Mouse (Mus musculus) stomach, postnatal 0 days (tissue): Measurements from ENCODE around the gene Tmem265. TPM values are rescaled to one million over a fixed set of nuclear protein-coding genes. Genes with fewer than 3 reads are reported as not detected.

Experiments
- ATAC-seq: fragments of 200-750 bp; cut with Nextera tagmentation; 2 replicates; pipeline ENCODE4 v1.8.0; 2017; ENCODE audit not compliant: low FRiP score, low TSS enrichment
- DNase-seq: peaks from one replicate; pipeline ENCODE4 v3.0.0-alpha.2; 2016; ENCODE audit warnings: low spot score
- H3K27ac ChIP-seq: fragments of 300-500 bp; sonication (generic); replicated peaks from 2 replicates; pipeline ENCODE4 v1.5.1; 2014; ENCODE audit warnings: mild to moderate bottlenecking, control low read depth
- H3K27me3 ChIP-seq: fragments of 300-500 bp; sonication (generic); 2 replicates; pipeline ENCODE4 v1.6.1; 2014; ENCODE audit warnings: low read length; ENCODE audit not compliant: control insufficient read depth, insufficient read depth
- H3K36me3 ChIP-seq: fragments of 300-500 bp; sonication (generic); 2 replicates; pipeline ENCODE4 v1.6.1; 2014; ENCODE audit warnings: low read length, mixed read lengths; ENCODE audit not compliant: control insufficient read depth, insufficient read depth
- H3K4me1 ChIP-seq: fragments of 300-500 bp; sonication (generic); replicated peaks from 2 replicates; pipeline ENCODE4 v1.6.1; 2014; ENCODE audit warnings: antibody characterized with exemption; ENCODE audit not compliant: control insufficient read depth, insufficient read depth
- H3K4me2 ChIP-seq: fragments of 300-500 bp; sonication (generic); replicated peaks from 2 replicates; pipeline ENCODE4 v1.6.1; 2014; ENCODE audit warnings: low read depth, mild to moderate bottlenecking, control low read depth, moderate library complexity
- H3K4me3 ChIP-seq: fragments of 300-500 bp; sonication (generic); 2 replicates; pipeline ENCODE4 v1.5.1; 2014; ENCODE audit warnings: low read depth, low read length, control low read depth
- H3K9ac ChIP-seq: fragments of 300-500 bp; sonication (generic); 2 replicates; pipeline ENCODE4 v1.6.1; 2014; ENCODE audit warnings: mild to moderate bottlenecking, low read length, control low read depth, mixed read lengths
- H3K9me3 ChIP-seq: fragments of 300-500 bp; sonication (generic); 2 replicates; pipeline ENCODE4 v1.6.1; 2016; ENCODE audit warnings: low read length; ENCODE audit not compliant: control insufficient read depth
- CTCF ChIP-seq: IDR thresholded peaks from 2 replicates; pipeline ENCODE4 v1.5.1; 2016; ENCODE audit warnings: antibody characterized with exemption, low read depth, mild to moderate bottlenecking, moderate library complexity
- EP300 ChIP-seq: optimal IDR thresholded peaks from 2 replicates; pipeline ENCODE3; 2016; ENCODE audit warnings: antibody characterized with exemption
- WGBS: fragments of 180-500 bp; shearing (Covaris S2); extraction: QIAGEN DNeasy Blood & Tissue Kit; methylation state at CpG from one replicate; pipeline ENCODE4 v1.1.7; 2014; 5-methylcytosine and 5-hydroxymethylcytosine counted together
- polyA plus RNA-seq: library from polyadenylated mRNA; unstranded; fragments of >200 nt; fragmentation: Nextera tagmentation; extraction: Ambion mirVana; gene quantifications from 2 replicates; pipeline ENCODE4 v1.2.1, GENCODE M21; 2015

The Tmem265 gene
- polyA plus RNA-seq, 1 experiment from 2014 or later, result 24.3 TPM

GRCm38 (mm10) chr7:127586149-127586548, 25.0 kb downstream of the Tmem265 start:
- Histone ChIP-seq H3K4me2 (no peak overlapping the region), H3K27me3 (no peaks in the 10 kb centered on the region), H3K9me3 (no peaks in the 10 kb centered on the region), H3K9ac (no peak overlapping the region), H3K36me3 (peaks cover 16% of the 10 kb centered on the region), H3K4me3 (no peak overlapping the region), H3K27ac (no peak overlapping the region), H3K4me1 (no peaks in the 10 kb centered on the region)
- 98% methylated on average over 6 of the region's 6 CpGs for WGBS
- ATAC-seq (no peak), DNase-seq (no peak)
- no peak for TF ChIP-seq EP300
- TF ChIP-seq CTCF, result no peak

- Histone ChIP-seq H3K36me3 (peaks cover 23% of the 10 kb centered on the region), H3K9ac (no peak overlapping the region), H3K4me2 (peak overlapping the region; percentile 71; the same call in 1 of the 2 replicates), H3K4me1 (no peaks in the 10 kb centered on the region), H3K9me3 (no peaks in the 10 kb centered on the region), H3K27me3 (no peaks in the 10 kb centered on the region), H3K27ac (no peak overlapping the region), H3K4me3 (no peak overlapping the region)
- ATAC-seq (no peak), DNase-seq (no peak)
- WGBS, result 46% methylated on average over 5 of the region's 5 CpGs
- no peak for TF ChIP-seq EP300
- TF ChIP-seq CTCF, result no peak
Observed at GRCm38 (mm10) chr7:127587196-127587595, 26.0 kb downstream of the Tmem265 start.

- Histone ChIP-seq H3K4me2 (peak within 1 kb of the TSS; percentile 86), H3K4me1 (no peaks in the 10 kb centered on the region), H3K9me3 (no peaks in the 10 kb centered on the region), H3K9ac (peak within 1 kb of the TSS; percentile 94), H3K36me3 (peaks cover 23% of the 10 kb centered on the region), H3K4me3 (peak within 1 kb of the TSS; percentile 93), H3K27me3 (no peaks in the 10 kb centered on the region), H3K27ac (peak within 1 kb of the TSS; percentile 67)
- TF ChIP-seq CTCF (no peak; the same call in 1 of the 2 replicates), EP300 (no peak)
- DNase-seq (peak; percentile 94), ATAC-seq (peak; percentile 96)
- under 1% methylated on average over 49 of the region's 50 CpGs for WGBS
Observed at GRCm38 (mm10) chr7:127588011-127588871, 27.1 kb downstream of the Tmem265 start, which contains the start of the genes Ccdc189 and Rnf40. Gene Ccdc189, minus strand, starts transcription at chr7:127588595. Gene Rnf40, plus strand, starts transcription at chr7:127588767.

DNA sequence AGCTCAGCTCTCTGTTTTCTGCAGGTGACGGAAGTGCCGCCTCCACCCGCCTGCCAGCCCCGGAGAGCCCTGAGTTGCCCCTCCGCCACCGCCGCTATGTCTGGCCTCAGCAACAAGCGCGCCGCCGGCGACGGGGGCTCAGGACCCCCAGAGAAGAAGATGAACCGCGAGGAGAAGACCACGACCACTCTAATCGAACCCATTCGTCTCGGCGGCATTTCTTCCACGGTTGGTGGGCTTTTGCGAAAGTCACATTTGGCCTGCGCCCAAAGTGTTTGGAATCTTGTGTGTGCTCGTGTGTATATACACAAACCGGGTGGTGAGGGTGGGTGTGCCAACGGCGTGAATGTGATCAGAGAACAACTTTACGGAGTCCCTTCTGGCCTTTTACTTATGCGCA, 27.7 kb downstream of the Tmem265 start:
- Histone ChIP-seq H3K4me1 (no peaks in the 10 kb centered on the region), H3K27ac (peak overlapping the region; percentile 67), H3K4me2 (peak overlapping the region; percentile 86), H3K9me3 (no peaks in the 10 kb centered on the region), H3K36me3 (peaks cover 25% of the 10 kb centered on the region), H3K27me3 (no peaks in the 10 kb centered on the region), H3K9ac (peak overlapping the region; percentile 94), H3K4me3 (peak overlapping the region; percentile 93)
- 2% methylated on average over 28 of the region's 29 CpGs for WGBS
- DNase-seq (no peak), ATAC-seq (no peak)
- TF ChIP-seq CTCF (no peak), EP300 (no peak)

DNA sequence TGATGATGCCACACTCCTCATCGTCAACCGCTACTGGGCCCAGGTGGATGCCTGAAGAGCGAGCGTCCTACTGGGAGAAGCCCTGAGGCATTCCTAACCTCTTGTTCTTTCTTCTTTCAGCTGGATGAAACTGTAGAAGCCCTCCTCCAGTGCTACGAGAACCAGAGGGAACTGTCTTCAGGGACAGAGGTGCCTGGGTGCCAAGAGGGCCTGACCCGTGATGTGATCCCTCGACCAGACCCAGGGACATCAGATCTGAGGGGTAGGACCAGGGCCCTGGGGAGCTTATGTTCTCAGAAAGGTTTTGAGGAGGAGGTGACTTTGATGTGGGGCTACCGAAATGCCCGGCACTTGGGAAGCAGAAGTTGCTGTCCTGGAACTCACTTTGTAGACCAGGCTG, 28.4 kb downstream of the Tmem265 start:
- Histone ChIP-seq H3K27ac (no peak overlapping the region), H3K9ac (no peak overlapping the region), H3K4me1 (no peaks in the 10 kb centered on the region), H3K27me3 (no peaks in the 10 kb centered on the region), H3K4me2 (peak overlapping the region; percentile 86; the same call in 1 of the 2 replicates), H3K9me3 (no peaks in the 10 kb centered on the region), H3K4me3 (no peak overlapping the region), H3K36me3 (peaks cover 33% of the 10 kb centered on the region)
- DNase-seq (no peak), ATAC-seq (no peak)
- TF ChIP-seq EP300, result no peak
- TF ChIP-seq CTCF, result no peak
- 91% methylated on average over 9 of the region's 9 CpGs for WGBS

GRCm38 (mm10) chr7:127591108-127591507, 29.9 kb downstream of the Tmem265 start:
- H3K4me1 ChIP-seq, result no peaks in the 10 kb centered on the region
- ATAC-seq (no peak), DNase-seq (no peak)
- no peaks in the 10 kb centered on the region for H3K9me3 ChIP-seq
- no peak overlapping the region for H3K9ac ChIP-seq
- TF ChIP-seq CTCF, result no peak
- no peak for TF ChIP-seq EP300
- H3K36me3 ChIP-seq, result peaks cover 45% of the 10 kb centered on the region
- WGBS, result 81% methylated on average over 10 of the region's 10 CpGs
- H3K4me3 ChIP-seq, result no peak overlapping the region
- no peaks in the 10 kb centered on the region for H3K27me3 ChIP-seq
- no peak overlapping the region for H3K27ac ChIP-seq
- no peak overlapping the region for H3K4me2 ChIP-seq
